Mouse (Mus musculus): ENCODE measurements around the gene Ccdc51.

Ccdc51 gene

GRCm38 (mm10) chr9:109082124-109082800 is at the start of gene Ccdc51, which contains the start of gene Tma7:
Ccdc51 (plus strand) TSS chr9:109082493.
Tma7 (minus strand) TSS chr9:109082587.
- peak; percentile 83 to 89 for DNase-seq (ENCODE audit: low spot score in 2 of 2)

GRCm38 (mm10) chr9:109038086-109038895 is 44.0 kb upstream of the Ccdc51 start, which contains the start of gene Shisa5:
Shisa5 (plus strand) TSS chr9:109038565.
- peak in 1 of 2 experiments; percentile 26 for DNase-seq (ENCODE audit: low spot score in 2 of 2)

DNA sequence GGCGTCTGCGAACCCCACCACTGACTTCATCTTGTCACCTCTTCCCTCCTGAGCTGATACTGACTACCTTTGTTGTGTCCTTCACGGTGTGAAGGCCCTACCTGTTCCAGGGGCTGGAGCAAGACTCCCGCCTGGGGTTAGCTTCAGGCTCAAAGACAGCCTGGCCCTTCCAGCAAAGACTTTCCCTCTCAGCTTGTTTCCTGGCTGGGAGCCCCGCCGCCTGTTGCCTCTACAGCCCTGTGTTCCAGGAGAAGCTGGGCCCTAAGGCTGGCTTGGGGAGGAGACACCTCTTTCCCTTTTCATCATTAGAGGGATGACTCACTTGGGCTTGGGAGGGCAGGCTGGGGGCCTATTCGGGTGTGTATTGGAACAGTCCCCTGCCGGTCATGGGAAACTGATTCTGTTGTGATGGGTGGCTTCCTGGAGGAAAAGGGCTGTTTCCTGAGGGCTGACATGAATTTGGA is 43.4 kb upstream of the Ccdc51 start:
- DNase-seq (ENCODE audit: low spot score in 2 of 2): peak in 1 of 2 experiments; percentile 3

DNA sequence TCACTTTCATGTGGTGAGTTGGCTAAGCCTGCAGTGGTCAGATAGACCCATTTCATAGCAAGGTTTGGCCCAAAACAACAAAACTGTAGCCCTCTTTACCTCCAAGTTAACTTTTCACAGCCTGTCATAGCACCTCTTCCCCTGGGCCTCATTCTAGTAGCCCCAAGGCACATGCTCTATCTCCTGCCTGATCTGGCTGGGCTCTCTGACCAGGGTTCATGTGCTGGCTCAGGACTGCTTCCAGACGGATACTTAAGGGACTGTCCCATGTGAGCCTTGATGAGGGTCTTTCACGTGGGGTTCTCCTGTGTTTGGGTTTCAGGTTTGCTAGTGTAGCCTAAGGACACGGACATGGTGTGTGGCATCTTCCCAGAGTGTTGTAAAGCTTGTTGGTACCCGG is 42.6 kb upstream of the Ccdc51 start:
- DNase-seq (ENCODE audit: low spot score in 2 of 2): no peak

DNA sequence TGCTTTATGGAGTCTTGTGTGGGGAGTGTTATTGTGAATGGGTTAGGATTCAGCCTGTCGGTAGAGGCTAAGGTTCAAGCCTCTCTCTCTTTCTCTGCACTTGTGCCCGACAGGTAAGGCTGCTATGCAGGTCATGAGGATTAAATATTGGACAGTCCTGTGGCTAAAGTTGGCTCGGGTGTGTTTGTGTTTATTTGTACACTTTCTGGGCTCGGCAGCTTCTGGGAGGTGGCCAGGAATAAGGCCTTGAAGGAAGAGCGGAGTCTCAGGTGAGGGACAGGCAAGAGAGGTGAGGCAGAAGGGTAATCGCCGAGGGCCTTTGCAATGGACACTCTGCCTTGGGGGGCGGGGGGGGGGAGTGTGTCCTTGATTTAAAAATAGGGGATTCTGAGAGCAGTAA is 42.1 kb upstream of the Ccdc51 start:
- DNase-seq (ENCODE audit: low spot score in 2 of 2): no peak

DNA sequence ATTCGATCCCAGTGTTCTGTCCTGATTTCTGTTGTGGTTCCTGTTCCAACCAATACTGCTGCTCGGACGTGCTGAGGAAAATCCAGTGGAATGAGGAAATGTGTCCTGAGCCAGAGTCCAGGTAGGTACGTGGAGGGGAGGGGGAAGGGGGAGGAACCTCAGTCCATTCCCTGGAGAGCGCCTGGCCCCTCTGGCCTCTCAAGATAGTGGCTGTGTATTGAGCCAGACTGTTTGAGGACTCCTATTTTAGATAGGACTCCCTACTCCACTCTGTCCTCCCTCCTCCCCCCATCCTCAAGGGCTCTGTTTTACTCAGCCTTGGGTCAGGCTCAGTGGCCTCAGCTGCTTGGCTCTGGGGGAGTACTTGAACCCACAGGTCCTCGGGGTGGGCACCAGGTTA is 41.4 kb upstream of the Ccdc51 start:
- DNase-seq (ENCODE audit: low spot score in 2 of 2): no peak

DNA sequence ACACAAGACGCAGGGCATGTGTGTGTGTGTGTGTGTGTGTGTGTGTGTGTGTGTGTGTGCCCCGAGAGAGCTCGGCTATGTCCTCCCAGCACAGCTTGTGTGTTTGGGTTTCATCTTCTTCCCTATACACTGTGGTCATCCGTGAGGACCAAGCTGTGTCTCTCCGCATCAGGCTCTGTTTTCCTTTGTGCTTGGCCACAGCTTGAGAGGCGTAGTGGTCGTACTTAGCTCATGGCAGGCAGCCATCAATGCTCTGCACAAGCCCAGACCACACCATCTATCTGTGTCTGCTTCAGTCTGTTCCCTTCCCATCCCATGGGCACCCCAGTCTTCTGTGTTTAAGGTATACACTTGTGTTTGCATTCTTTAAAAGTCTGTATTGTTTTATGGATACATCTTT is 40.9 kb upstream of the Ccdc51 start:
- DNase-seq (ENCODE audit: low spot score in 2 of 2): peak in 1 of 2 experiments; percentile 2

GRCm38 (mm10) chr9:109046306-109046705 is 36.0 kb upstream of the Ccdc51 start:
- DNase-seq (ENCODE audit: low spot score in 2 of 2): peak in 1 of 2 experiments; percentile 40

DNA sequence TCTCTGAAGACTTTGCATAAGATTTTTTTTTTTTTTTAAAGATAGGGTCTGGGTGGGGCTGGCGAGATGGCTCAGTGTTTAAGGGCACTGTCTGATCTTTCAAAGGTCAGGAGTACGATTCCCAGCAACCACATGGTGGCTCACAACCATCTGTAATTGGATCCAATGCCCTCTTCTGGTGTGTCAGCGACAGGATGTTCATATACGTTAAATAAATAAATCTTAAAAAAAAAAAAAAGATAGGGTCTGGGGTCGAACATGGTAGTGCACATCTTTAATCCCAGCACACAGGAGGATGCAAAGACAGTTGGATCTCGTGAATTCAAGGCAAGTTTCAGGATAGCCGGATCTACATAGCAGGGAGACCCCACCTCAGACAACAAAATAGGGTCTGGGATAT is 33.0 kb upstream of the Ccdc51 start:
- no peak for DNase-seq (ENCODE audit: low spot score in 2 of 2)

- peak in 1 of 2 experiments; percentile 1 for DNase-seq (ENCODE audit: low spot score in 2 of 2)
Measured at GRCm38 (mm10) chr9:109049996-109050673, 32.2 kb upstream of the Ccdc51 start.

GRCm38 (mm10) chr9:109050674-109050997 is 31.7 kb upstream of the Ccdc51 start:
- peak in 1 of 2 experiments; percentile 1 for DNase-seq (ENCODE audit: low spot score in 2 of 2)

DNA sequence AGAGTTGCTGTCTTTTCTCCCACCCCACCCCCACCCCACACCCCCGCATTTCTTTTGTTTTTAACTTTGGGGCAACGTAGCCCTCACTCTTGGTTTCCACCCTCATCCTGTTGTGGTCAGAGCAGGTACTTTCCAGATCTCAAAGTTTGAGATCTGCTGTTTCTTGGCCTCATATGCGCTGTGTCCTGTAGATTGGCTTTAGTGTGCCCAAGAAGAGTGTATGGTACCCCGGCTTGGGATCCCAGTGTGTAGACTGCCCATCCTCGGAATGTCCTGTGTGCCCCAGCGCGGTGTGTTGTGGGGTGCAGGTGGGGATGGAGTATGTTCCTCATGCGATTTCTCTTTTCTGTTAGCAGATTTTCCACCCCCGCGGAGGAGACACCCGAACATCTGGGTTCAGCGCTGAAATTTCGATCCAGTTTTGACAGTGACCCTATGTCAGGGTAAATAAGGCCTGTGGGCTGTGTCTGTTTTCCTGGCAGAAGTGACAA is 31.2 kb upstream of the Ccdc51 start:
- DNase-seq (ENCODE audit: low spot score in 2 of 2): peak in 1 of 2 experiments; percentile 1

GRCm38 (mm10) chr9:109051651-109052489 is 30.4 kb upstream of the Ccdc51 start:
- peak in 1 of 2 experiments; percentile 2 for DNase-seq (ENCODE audit: low spot score in 2 of 2)

DNA sequence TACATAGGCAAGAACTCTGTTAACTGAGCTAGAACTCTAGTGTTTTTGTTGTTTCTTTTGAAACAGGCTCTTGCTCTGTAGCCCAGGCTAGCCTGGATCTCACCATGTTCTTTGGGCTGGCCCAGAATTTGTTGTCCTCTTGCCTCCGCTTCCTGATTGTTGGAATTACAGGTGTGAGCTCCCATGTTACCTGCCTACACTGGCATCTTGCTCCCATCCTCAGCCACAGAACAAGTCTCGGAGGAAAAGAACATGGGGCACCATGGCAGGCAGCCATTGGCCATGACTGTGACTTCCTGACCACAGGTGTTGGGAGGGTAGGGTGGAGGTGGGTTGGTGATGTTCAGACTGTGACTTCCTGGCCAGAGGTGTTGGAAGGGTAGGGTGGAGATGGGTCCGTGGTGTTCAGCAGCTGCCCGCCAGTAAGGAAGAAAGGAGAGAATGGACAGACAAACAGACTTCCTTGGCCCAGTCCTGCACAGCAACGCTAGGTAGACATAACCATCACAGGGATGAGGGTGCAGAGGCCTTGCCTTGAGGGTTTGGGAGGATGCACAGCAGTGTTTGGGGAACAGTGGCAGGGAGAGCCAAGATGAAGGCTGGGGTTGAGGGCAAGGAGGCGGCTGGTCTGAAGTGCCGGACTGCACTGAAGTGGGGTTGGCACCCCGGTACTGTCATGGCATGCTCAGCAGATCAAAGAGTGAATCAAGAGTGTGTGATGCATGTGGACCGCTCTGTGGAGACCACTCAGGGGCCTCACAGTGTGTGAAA is 29.6 kb upstream of the Ccdc51 start:
- peak in 1 of 2 experiments; percentile 2 for DNase-seq (ENCODE audit: low spot score in 2 of 2)

- DNase-seq (ENCODE audit: low spot score in 2 of 2): peak in 1 of 2 experiments; percentile 2
Measured at GRCm38 (mm10) chr9:109053366-109053765, 28.9 kb upstream of the Ccdc51 start.

DNA sequence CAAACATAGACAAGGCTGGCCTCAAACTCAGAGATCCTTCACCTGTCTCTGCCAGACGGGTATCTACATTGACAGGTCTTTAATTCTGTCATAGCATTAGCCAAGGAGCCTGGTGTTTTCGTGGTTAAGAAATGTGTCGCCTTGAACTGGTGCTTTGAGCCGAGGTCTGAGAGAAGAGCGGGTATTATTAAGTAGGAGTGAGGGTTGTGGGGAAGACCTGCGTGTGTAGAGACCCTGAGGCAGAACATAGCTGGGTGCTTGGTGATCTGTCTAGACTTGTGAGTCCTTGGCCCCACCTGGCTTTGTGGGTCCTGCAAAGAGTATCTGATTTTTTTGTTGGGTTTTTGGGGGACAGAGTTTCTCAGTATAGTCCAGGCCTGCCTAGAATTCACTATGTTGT is 28.4 kb upstream of the Ccdc51 start:
- DNase-seq (ENCODE audit: low spot score in 2 of 2): peak in 1 of 2 experiments; percentile 1

DNA sequence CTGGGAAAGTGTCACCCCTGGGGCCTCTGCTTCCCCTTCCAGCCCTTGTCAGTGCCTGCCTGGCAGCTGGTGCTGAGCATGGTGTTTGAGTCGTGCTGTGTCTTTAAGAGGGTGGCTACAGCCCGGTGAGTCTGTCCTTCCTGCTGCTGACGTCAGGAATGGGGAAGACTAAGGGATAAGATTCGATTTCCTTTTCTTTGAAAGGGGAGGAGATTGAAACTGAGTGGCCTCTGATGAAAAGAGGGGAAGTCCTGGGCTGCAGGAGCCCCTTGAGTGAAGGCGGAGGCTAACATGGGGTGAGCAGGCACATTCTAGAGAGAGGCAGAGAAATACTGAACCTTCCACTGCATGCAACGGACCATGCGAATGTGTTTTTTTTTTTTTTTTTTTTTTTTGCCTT is 27.6 kb upstream of the Ccdc51 start:
- peak; percentile 61 to 69 for DNase-seq (ENCODE audit: low spot score in 2 of 2)

DNA sequence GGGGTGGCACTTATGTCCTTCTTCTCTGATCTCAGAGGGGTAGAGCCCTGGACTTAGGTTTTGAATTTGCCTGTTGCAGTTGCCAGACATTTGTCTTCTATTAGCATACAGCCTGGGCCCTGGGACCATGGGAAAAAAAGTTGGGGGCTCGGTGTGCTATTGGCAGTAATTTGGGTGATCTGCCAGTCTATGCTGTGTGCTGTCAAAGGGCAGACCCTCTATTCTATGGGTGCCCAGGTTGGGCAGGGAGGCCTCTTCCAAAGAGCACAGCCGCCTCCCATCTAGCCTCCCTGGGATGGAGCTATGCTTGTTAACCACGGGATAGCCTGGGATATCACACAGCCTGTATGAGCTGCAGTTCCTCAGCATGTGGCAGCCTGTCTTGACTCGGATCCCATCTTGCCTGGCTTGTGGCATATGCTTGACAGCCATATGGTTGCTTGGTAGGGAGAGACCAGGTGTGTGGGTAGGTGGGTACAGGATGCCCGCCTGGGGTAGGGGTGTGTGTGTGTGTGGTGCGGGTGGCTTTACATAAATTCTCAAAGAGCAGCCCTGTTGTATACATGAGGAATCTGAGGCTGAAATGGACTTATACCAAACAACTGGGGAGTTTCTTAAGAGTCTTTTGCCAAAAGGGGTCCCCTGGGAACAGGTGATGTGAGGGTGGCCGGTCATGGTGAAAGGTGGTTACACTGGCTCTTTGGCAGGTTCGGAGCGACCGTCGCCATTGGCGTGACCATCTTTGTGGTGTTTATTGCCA is 26.8 kb upstream of the Ccdc51 start:
- DNase-seq (ENCODE audit: low spot score in 2 of 2): peak in 1 of 2 experiments; percentile 5

GRCm38 (mm10) chr9:109056081-109056690 is 26.1 kb upstream of the Ccdc51 start:
- DNase-seq (ENCODE audit: low spot score in 2 of 2): no peak

All from frontal cortex, postnatal 14 days (tissue).